Mouse (Mus musculus) embryonic facial prominence, embryonic 13.5 days (tissue): ENCODE measurements around the gene Smco2. TPM values are rescaled to one million over a fixed set of nuclear protein-coding genes. Genes with fewer than 3 reads are reported as not detected.

Source experiments
- polyA plus RNA-seq: library from polyadenylated mRNA; unstranded; fragments of >200 nt; fragmentation: Nextera tagmentation; extraction: Ambion mirVana; gene quantifications from 2 replicates; pipeline ENCODE4 v1.2.1, GENCODE M21; 2015

The Smco2 gene
- polyA plus RNA-seq, 1 experiment from 2014 or later: not detected

Other genes with a start within 250 kb of the Smco2 start
- 139 and 151 TPM in 2 replicates for gene Med21, start 207.6 kb upstream of the Smco2 start, polyA plus RNA-seq
- 39.8 and 45.9 TPM in 2 replicates for gene Tm7sf3, start 207.3 kb upstream of the Smco2 start, polyA plus RNA-seq
- gene Stk38l, start 125.1 kb upstream of the Smco2 start, polyA plus RNA-seq: 19.4 and 19.5 TPM in 2 replicates
- gene Arntl2, start 54.0 kb upstream of the Smco2 start, polyA plus RNA-seq: 8.2 and 11.6 TPM in 2 replicates
- 56.6 and 57.9 TPM in 2 replicates for gene Ppfibp1, start 38.4 kb downstream of the Smco2 start, polyA plus RNA-seq
- gene 1700034J05Rik, start 104.3 kb downstream of the Smco2 start, polyA plus RNA-seq: 0.29 and 0.45 TPM in 2 replicates
- 1.3 and 1.7 TPM in 2 replicates for gene Rep15, start 182.5 kb downstream of the Smco2 start, polyA plus RNA-seq
- gene Mrps35, start 192.7 kb downstream of the Smco2 start, polyA plus RNA-seq: 102 and 106 TPM in 2 replicates
- gene Mansc4, start 236.9 kb downstream of the Smco2 start, polyA plus RNA-seq: 4.6 and 6.1 TPM in 2 replicates
- gene Klhl42, start 241.3 kb downstream of the Smco2 start, polyA plus RNA-seq: 9.2 and 10.5 TPM in 2 replicates